Mouse (Mus musculus) small intestine, adult 2 months (tissue): ENCODE measurements around the gene Hnrnpab.

Source experiments
- CTCF ChIP-seq: fragments of 200-500 bp; IDR thresholded peaks from 2 replicates; pipeline ENCODE4 v1.5.1; 2012; ENCODE audit warnings: low read depth, mild to moderate bottlenecking, control low read depth, inconsistent platforms, low read length, moderate library complexity, mixed read lengths; ENCODE audit not compliant: insufficient replicate concordance, insufficient read length; ENCODE audit errors: extremely low read depth
- POLR2A ChIP-seq: fragments of 200-500 bp; IDR thresholded peaks from 2 replicates; pipeline ENCODE4 v1.6.1; 2012; ENCODE audit warnings: low read depth, mild to moderate bottlenecking, control low read depth, inconsistent platforms, low read length, moderate library complexity

DNA sequence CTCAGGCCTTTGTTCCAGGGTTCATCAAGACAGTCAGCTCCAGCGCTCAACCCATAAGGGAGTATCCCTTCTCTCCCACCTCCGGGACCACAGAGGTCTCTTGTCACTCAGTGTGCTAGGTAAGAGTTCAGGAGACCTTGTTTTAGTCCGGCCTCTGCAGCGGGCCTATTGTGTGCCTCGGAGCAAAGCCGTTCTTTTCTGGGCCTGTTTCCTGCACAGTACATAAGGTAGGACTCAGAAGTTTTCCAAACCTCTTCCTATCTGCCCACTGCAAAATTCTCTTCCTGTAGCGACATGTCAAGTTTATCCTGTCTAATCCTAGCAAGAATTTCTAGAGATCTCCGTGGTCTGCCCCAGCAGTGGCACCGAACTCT is 22.6 kb downstream of the Hnrnpab start:
- TF ChIP-seq CTCF, result no peak
- TF ChIP-seq POLR2A, result no peak
